Mouse (Mus musculus): ENCODE data around the gene B4galt5. TPM values are rescaled to one million over a fixed set of nuclear protein-coding genes. Genes with fewer than 3 reads are reported as not detected.
A peak's percentile ranks its signal among the peaks of the same experiment; 100 is the strongest.
"Not testable (repeated sequence)": the region's sequence is repeated elsewhere in the genome, so short reads cannot be mapped to it uniquely, and the experiment has no call there.

Gene B4galt5
- 10 to 100 TPM; 54.3 to 54.8 TPM for total RNA-seq (2021)
- long read RNA-seq, experiment 1, partial matches to known transcripts = 0 of 8 reads
- long read RNA-seq, experiment 1, other reads (novel, unspliced or antisense) = 8 of 8 reads
- long read RNA-seq, experiment 2, full-length matches to known transcripts = 1 of 2 reads
- long read RNA-seq, experiment 2, partial matches to known transcripts = 0 of 2 reads
- long read RNA-seq, experiment 2, other reads (novel, unspliced or antisense) = 1 of 2 reads

- DNase-seq (ENCODE audit: low spot score in 2 of 2) = peak; percentile 20 to 59
Measured at GRCm38 (mm10) chr2:167348376-167349282, at the start of gene B4galt5. B4galt5 (minus strand) TSS chr2:167349183.

GRCm38 (mm10) chr2:167396420-167396819 is 47.4 kb upstream of the B4galt5 start:
- not testable (repeated sequence) for DNase-seq (ENCODE audit: low spot score in 2 of 2)

- no peak for DNase-seq (ENCODE audit: low spot score in 2 of 2)
Measured at GRCm38 (mm10) chr2:167394426-167394825, 45.4 kb upstream of the B4galt5 start.

GRCm38 (mm10) chr2:167386998-167387397 is 38.0 kb upstream of the B4galt5 start:
- DNase-seq (ENCODE audit: low spot score in 2 of 2) = no peak

DNA sequence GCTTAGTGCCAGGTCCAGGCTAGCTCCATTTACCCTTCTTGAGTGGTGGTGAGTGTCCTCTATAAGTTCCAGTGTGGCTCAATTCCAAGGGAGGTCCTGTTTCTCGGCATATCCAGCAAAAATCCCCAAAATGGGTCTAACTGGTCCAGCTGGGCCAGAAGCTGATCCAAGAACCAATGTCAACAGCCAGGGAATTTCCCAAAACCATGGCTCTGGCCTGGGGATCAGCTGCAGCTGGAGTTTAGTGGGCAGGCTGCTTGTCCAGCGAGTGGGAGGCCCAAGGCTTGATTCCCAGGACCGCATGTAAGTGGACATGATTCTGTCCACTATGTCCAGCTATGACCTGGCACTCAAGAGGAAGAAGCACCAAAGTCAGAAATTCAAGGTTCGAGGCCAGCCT is 37.5 kb upstream of the B4galt5 start:
- no peak for DNase-seq (ENCODE audit: low spot score in 2 of 2)

- no peak for DNase-seq (ENCODE audit: low spot score in 2 of 2)
Measured at GRCm38 (mm10) chr2:167383666-167384083, 34.7 kb upstream of the B4galt5 start.

DNA sequence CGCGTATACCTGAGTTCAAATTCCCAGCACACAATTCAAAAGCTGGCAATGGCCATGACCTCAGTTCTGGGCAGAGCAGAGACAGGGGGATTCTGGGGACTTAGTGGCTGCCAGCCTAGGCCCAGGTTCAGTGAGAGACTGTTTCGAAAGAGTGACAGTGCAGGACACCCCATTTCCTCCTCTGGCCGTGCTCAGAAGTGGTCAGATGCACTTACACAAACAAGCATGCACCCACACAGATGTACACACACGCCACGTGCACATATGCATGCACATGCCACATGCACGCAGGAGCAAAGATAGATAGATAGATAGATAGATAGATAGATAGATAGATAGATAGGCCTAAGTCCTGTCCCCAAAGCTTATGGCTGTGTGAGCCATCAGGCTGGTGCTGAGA is 33.4 kb upstream of the B4galt5 start:
- DNase-seq (ENCODE audit: low spot score in 2 of 2) = no peak

DNA sequence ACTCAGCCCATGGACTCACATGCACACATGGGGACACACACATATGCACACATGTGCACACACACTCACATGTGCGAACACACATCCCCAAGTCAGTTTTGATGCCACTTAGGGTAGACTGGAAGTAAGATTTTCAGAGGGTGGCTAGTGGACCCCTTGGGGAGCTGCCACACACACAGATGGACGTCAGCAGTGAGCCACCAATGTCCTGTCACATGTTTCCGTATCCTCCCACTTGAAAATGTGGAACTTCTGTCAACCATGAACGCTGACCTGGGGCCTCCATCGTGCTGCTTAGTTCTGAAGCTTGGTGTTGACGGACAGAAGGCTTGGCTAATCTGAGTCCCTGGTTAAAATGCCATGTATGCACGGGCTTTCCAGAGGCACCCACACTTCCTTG is 32.6 kb upstream of the B4galt5 start:
- DNase-seq (ENCODE audit: low spot score in 2 of 2) = no peak

GRCm38 (mm10) chr2:167380615-167381285 is 31.8 kb upstream of the B4galt5 start:
- DNase-seq (ENCODE audit: low spot score in 2 of 2) = no peak

DNA sequence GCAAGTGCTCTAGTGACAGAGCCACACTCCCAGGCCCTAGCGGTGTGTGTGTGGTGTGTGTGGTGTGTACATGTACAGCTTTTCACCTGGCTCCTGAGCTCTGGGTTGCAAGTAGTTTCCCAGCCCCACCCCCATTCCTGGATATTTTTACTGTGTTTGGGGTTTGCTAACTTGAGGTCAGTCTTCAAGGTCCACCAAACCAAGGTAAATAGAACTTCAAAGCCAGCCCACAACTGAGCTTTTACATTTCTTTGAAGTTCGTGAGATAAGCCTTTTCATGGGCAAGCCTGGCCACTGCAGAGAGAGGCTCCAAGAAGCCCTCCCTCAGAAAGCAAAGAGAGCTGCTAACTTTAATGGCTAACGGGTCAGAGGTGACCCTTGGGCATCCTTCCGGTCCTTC is 30.0 kb upstream of the B4galt5 start:
- DNase-seq (ENCODE audit: low spot score in 2 of 2) = no peak

DNA sequence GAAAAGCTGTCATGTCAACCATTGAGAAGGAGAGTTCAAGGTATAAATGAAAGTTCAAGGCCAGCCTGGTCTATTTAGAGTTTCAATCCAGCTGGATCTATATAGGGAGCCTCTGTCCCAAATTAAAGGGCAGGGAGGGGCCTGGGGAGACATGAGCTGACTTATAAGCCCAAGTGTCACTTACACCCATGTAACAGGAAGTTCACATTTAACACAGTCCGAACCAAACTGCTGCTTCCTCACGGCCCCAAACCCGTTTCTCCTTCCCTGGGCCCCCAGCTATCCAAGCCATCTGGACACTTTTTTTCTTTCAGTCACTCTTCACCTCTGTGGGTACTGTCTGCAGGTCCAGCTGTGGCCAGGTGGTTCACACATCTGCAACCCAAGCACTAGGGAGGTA is 28.7 kb upstream of the B4galt5 start:
- DNase-seq (ENCODE audit: low spot score in 2 of 2) = no peak

DNA sequence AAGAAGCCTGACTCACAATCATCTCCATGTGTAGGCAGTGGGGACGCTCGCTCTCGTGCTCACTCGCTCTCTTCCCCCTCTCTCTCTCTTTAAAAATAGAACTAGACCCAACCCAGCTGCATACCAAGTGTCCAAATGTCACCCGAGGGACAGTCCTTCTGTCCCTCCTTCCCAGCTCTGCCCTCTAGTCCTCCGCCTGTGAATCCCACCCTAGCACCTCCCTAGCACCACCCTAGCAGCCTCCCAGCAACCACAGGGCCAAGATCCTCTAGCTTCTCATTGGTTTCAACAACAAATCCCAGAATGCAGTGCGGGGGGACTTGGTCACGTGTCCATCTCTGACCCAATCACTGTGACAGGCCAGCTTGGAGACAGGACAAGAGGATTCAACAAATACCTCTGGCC is 27.2 kb upstream of the B4galt5 start:
- DNase-seq (ENCODE audit: low spot score in 2 of 2) = peak; percentile 23 to 28

GRCm38 (mm10) chr2:167375688-167376087 is 26.7 kb upstream of the B4galt5 start:
- no peak for DNase-seq (ENCODE audit: low spot score in 2 of 2)

- no peak for DNase-seq (ENCODE audit: low spot score in 2 of 2)
Measured at GRCm38 (mm10) chr2:167375135-167375534, 26.2 kb upstream of the B4galt5 start.

- peak; percentile 31 to 68 for DNase-seq (ENCODE audit: low spot score in 2 of 2)
Measured at GRCm38 (mm10) chr2:167374191-167374805, 25.3 kb upstream of the B4galt5 start.

- peak; percentile 65 to 66 for DNase-seq (ENCODE audit: low spot score in 2 of 2)
Measured at GRCm38 (mm10) chr2:167373266-167373665, 24.3 kb upstream of the B4galt5 start.

GRCm38 (mm10) chr2:167371506-167371905 is 22.5 kb upstream of the B4galt5 start:
- no peak for DNase-seq (ENCODE audit: low spot score in 2 of 2)

DNA sequence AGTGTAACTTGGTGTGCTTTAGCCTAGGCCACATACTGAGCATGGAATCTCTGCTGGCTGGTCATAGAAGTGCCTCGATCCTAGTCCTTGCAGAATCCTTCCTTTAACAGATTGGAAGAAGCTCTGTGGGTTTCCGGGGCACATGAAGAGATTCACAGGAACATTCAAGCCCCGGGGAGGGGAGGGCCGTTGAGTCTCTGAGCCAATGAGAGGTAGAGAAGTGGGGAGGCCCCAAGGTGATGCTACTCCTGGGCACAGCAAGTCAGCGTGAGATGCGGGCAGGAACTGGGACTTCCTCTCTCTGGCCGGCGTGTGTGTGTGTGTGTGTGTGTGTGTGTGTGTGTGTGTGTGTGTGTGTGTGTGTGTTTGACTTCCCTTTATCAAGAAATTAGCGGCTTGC is 19.3 kb upstream of the B4galt5 start:
- no peak for DNase-seq (ENCODE audit: low spot score in 2 of 2)

DNA sequence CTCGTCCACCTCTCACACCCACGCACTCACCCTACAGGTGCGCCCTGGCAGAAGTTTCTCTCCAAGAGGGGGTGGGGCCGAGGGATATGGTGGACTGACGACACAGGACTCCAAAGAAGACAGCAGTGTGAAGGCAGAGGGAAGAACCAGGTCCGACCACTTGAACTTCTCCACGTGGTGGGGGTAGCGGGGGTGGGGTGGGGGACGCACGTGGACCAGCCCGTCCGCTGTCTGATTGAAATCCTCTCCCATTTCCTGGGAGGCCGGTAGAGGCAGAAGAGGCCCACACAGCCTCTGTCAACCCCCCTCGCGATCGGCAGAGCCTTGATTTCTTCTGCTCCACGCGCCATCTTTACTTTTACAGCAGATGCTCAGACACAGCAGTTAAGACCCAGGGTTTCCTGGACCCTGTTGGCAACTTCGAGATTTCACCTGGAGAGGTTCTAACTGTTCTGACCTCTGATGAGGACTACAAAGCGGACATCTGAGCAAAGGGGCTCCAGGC is 18.8 kb upstream of the B4galt5 start:
- no peak for DNase-seq (ENCODE audit: low spot score in 2 of 2)

DNA sequence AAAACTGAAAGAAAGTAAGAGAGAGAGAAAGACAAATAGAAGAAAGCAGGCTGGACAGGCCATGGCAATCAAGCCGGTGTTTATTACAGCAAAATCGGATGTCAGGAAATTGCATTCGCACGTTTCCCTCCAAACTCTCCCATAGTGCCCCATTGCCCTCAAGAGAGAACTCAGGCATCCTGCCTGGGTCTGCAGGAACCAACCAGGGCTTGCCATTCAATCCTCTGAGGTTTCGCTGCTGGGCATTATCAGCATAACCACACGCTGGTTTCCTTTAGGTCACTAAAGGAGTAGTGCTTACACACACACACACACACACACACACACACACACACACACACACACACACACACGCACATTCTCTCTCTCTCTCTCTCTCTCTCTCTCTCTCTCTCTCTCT is 18.3 kb upstream of the B4galt5 start:
- DNase-seq (ENCODE audit: low spot score in 2 of 2) = no peak

- no peak for DNase-seq (ENCODE audit: low spot score in 2 of 2)
Measured at GRCm38 (mm10) chr2:167365063-167365462, 16.1 kb upstream of the B4galt5 start.

All from left cerebral cortex, adult 18-20 months (tissue).